ENCODE assay signal across 8 mouse cellular contexts in the genomic region with DNA sequence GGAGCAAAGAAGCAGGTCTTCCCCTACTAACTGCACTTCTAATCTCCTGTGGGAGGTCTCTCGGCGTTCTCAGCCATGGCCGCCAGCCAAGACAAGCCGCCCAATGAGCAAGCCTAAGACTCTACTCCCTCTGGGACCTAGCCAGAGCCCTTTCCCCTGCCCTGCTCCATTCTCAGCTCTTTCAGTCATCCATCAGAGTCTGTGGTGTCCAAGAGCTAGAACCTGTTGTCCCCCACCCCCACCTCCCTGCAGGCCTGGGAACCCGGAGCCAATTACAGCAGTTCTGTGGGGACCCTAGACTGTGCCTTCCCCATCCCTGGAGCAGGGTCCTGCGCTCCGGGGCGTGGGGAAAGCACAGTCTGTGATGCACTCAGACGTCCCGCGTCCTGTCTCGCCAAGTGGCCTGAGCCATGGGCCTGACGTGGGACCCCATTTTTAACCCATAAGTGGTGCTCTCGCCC. TPM values are rescaled to one million over a fixed set of nuclear protein-coding genes. Genes with fewer than 3 reads are reported as not detected.
A peak's percentile ranks its signal among the peaks of the same experiment; 100 is the strongest.
DNase-seq lines count a peak whose midpoint lies in the region; ATAC-seq and TF ChIP-seq lines count a peak whose summit lies in the region.

No protein-coding gene starts in this region.

- TF ChIP-seq CTCF in lung, adult 2 months (IDR thresholded peaks at IDR 0.05; ENCODE audit: insufficient read depth, low read length) = no peak

- TF ChIP-seq POLR2A in lung, adult 2 months (IDR thresholded peaks at IDR 0.05; ENCODE audit: borderline replicate concordance, extremely low read depth, low read depth, low read length) = no peak

- ATAC-seq in inflammation-experienced regulatory T-cells, adult 6 months = no peak

- DNase-seq in NIH3T3 (ENCODE audit: low read depth) = peak; percentile 44
- peak; percentile 62 for DNase-seq in cerebellum, adult 9-11 months
- peak; percentile 19 for DNase-seq in forelimb bud, embryonic 11.5 days (ENCODE audit: low read depth, low spot score)
- peak; percentile 85 for DNase-seq in heart, postnatal 4 days
- DNase-seq in layer of hippocampus, adult 8-10 months (ENCODE audit: low spot score in 2 of 2) = peak; percentile 33 to 50
- peak; percentile 24 for DNase-seq in lung, adult 2 months
- peak; percentile 70 for DNase-seq in ovary, adult 18-20 months (ENCODE audit: low spot score)

- H3K4me3 ChIP-seq in lung, adult 2 months (replicated peaks; ENCODE audit: extremely low read depth, low read depth, low read length) = peak overlapping the region; percentile 36

- 18% methylated on average over 14 of the region's 14 CpGs for WGBS in lung, adult 2 months

- 0 out of 2 replicates have a peak, but pooled peaks cover 3% of the 10 kb centered on the region for H3K4me1 ChIP-seq in lung, adult 2 months (ENCODE audit: control insufficient read depth, insufficient read depth, low read length)

RNA-seq across cellular contexts. Expression of gene Asf1a, which starts 15.9 kb away (rescaled TPM):
- 10 to 100 TPM; 41.0 to 41.5 TPM for total RNA-seq in heart, postnatal 4 days (2021)
- 10 to 100 TPM; 22.6 to 23.9 (median 23.0) TPM for total RNA-seq in layer of hippocampus, adult 8-10 months (2022)
- 4.0 and 5.1 TPM in 2 replicates for polyA plus RNA-seq in lung, adult 2 months (2012; rRNA removed)
- polyA plus RNA-seq in inflammation-experienced regulatory T-cells, adult 6 months (2017; shearing (Covaris generic)) = 10 to 100 TPM in 1 of 3 experiments, 1 to 10 TPM in 2; 6.5 to 12.8 (median 8.3) TPM

RNA-seq across cellular contexts. Expression of gene Mcm9, which starts 49.6 kb away (rescaled TPM):
- total RNA-seq in heart, postnatal 4 days (2021) = 10 to 100 TPM; 13.7 to 14.5 TPM
- total RNA-seq in layer of hippocampus, adult 8-10 months (2022) = 1 to 10 TPM; 4.6 to 8.9 (median 6.5) TPM
- 2.3 and 2.7 TPM in 2 replicates for polyA plus RNA-seq in lung, adult 2 months (2012; rRNA removed)
- 1 to 10 TPM; 2.4 to 5.9 (median 4.7) TPM for polyA plus RNA-seq in inflammation-experienced regulatory T-cells, adult 6 months (2017; shearing (Covaris generic))

Comparison
In these comparisons a context has a peak if more than half of its experiments do, and no peak if none do; other contexts are left out.
1. DNase-seq: peak in every context shown above with its lines; median percentile 85 in heart, postnatal 4 days; 70 in ovary, adult 18-20 months; 62 in cerebellum, adult 9-11 months; 44 in NIH3T3; 42 in layer of hippocampus, adult 8-10 months; 24 in lung, adult 2 months; 19 in forelimb bud, embryonic 11.5 days.